Mouse (Mus musculus) liver, embryonic 14.5 days (tissue): ENCODE data around the gene Apol10b. TPM values are rescaled to one million over a fixed set of nuclear protein-coding genes. Genes with fewer than 3 reads are reported as not detected.

Source experiments
- ATAC-seq: fragments of 200-750 bp; cut with Nextera tagmentation; 2 replicates; pipeline ENCODE4 v1.8.0; 2017; ENCODE audit warnings: moderate number of reproducible peaks, mild to moderate bottlenecking, moderate library complexity; ENCODE audit not compliant: insufficient read depth
- DNase-seq, 3 experiments: peaks; one replicate each; pipeline ENCODE4 v3.0.0-alpha.2; 2012 to 2013; ENCODE audit warnings: low read depth in 3 of 3, low spot score in 3 of 3
- H3K27ac ChIP-seq: fragments of 300-500 bp; sonication (generic); 2 replicates; pipeline ENCODE4 v1.5.1; 2014; ENCODE audit warnings: moderate library complexity, mild to moderate bottlenecking, control low read depth, inconsistent platforms
- H3K27me3 ChIP-seq: fragments of 300-500 bp; sonication (generic); 2 replicates; pipeline ENCODE4 v1.6.1; 2014; ENCODE audit warnings: mild to moderate bottlenecking, low read length, moderate library complexity; ENCODE audit not compliant: control insufficient read depth, insufficient read depth
- H3K36me3 ChIP-seq: fragments of 300-500 bp; sonication (generic); replicated peaks from 2 replicates; pipeline ENCODE4 v1.6.1; 2014; ENCODE audit warnings: low read depth; ENCODE audit not compliant: control insufficient read depth, insufficient read depth
- H3K4me1 ChIP-seq, 2 experiments: fragments of 200-500 bp in 1 of 2; fragments of 300-500 bp in 1 of 2; sonication (generic) in 1 of 2; replicated peaks; 2 replicates each; pipeline ENCODE4 v1.6.1; 2012 to 2014; ENCODE audit warnings: antibody characterized with exemption in 1 of 2, inconsistent platforms in 1 of 2, low read length in 1 of 2; ENCODE audit not compliant: control insufficient read depth in 2 of 2, insufficient read depth in 2 of 2
- H3K4me2 ChIP-seq: fragments of 300-500 bp; sonication (generic); 2 replicates; pipeline ENCODE4 v1.6.1; 2014; ENCODE audit warnings: low read depth, mild to moderate bottlenecking, control low read depth, moderate library complexity
- H3K4me3 ChIP-seq, 2 experiments: fragments of 200-500 bp in 1 of 2; fragments of 300-500 bp in 1 of 2; sonication (generic) in 1 of 2; 2 replicates each; pipeline ENCODE4 v1.5.1; 2012 to 2014; ENCODE audit warnings: low read depth in 2 of 2, low read length in 2 of 2, mild to moderate bottlenecking in 2 of 2, control low read depth in 1 of 2, inconsistent platforms in 1 of 2, moderate library complexity in 1 of 2; ENCODE audit not compliant: insufficient read depth in 1 of 2
- H3K9ac ChIP-seq: fragments of 300-500 bp; sonication (generic); replicated peaks from 2 replicates; pipeline ENCODE4 v1.6.1; 2014; ENCODE audit warnings: mild to moderate bottlenecking, control low read depth, moderate library complexity
- H3K9me3 ChIP-seq: fragments of 300-500 bp; sonication (generic); 2 replicates; pipeline ENCODE4 v1.6.1; 2016; ENCODE audit warnings: low read length, mixed read lengths; ENCODE audit not compliant: control insufficient read depth
- CTCF ChIP-seq: IDR thresholded peaks from 2 replicates; pipeline ENCODE4 v1.5.1; 2016; ENCODE audit warnings: antibody characterized with exemption, low read depth, control low read depth
- EP300 ChIP-seq: IDR thresholded peaks from 2 replicates; pipeline ENCODE4 v1.6.1; 2016; ENCODE audit warnings: antibody characterized with exemption, low read depth
- WGBS: fragments of 180-500 bp; shearing (Covaris S2); extraction: QIAGEN DNeasy Blood & Tissue Kit; methylation state at CpG from one replicate; pipeline ENCODE4 v1.1.7; 2014; ENCODE audit not compliant: insufficient replicate concordance; 5-methylcytosine and 5-hydroxymethylcytosine counted together
- polyA plus RNA-seq, 2 experiments: library from polyadenylated mRNA; depleted of rRNA in 1 of 2; stranded (reverse) in 1 of 2; unstranded in 1 of 2; fragments of >200 nt; fragmentation: Nextera tagmentation in 1 of 2; extraction: Ambion mirVana in 1 of 2; gene quantifications; 2 replicates each; pipeline versions ENCODE4 v1.2.1 to v1.2.3; 2012 to 2014

Gene Apol10b
- polyA plus RNA-seq, 2 experiments: not detected

- Histone ChIP-seq H3K9ac (no peak overlapping the region), H3K4me1 (no peaks in the 10 kb centered on the region), H3K4me2 (no peak overlapping the region), H3K4me3 (no peak overlapping the region), H3K27ac (no peak overlapping the region), H3K27me3 (no peaks in the 10 kb centered on the region), H3K36me3 (no peaks in the 10 kb centered on the region), H3K9me3 (no peaks in the 10 kb centered on the region)
- no peak for TF ChIP-seq CTCF
- TF ChIP-seq EP300: no peak
- DNase-seq (no peak), ATAC-seq (no peak)
- 71% methylated on average over 3 of the region's 3 CpGs for WGBS
These were observed 10.1 kb upstream of the Apol10b start for GRCm38 (mm10) chr15:77606069-77606468.

GRCm38 (mm10) chr15:77598958-77599357, 3.0 kb upstream of the Apol10b start, which contains the start of gene Gm36245:
TSS of gene Gm36245 (plus strand) at chr15:77599258.
- Histone ChIP-seq H3K4me3 (no peak within 1 kb of the TSS), H3K4me2 (no peak within 1 kb of the TSS), H3K27ac (no peak within 1 kb of the TSS), H3K4me1 (no peaks in the 10 kb centered on the region), H3K36me3 (no peaks in the 10 kb centered on the region), H3K9me3 (no peaks in the 10 kb centered on the region), H3K27me3 (no peaks in the 10 kb centered on the region), H3K9ac (no peak within 1 kb of the TSS)
- 73% methylated on average over 1 of the region's 1 CpGs for WGBS
- TF ChIP-seq CTCF: no peak
- TF ChIP-seq EP300: no peak
- ATAC-seq (no peak), DNase-seq (no peak)

GRCm38 (mm10) chr15:77598429-77598828, 2.5 kb upstream of the Apol10b start:
- no peak for TF ChIP-seq EP300
- TF ChIP-seq CTCF: no peak
- Histone ChIP-seq H3K9ac (no peak overlapping the region), H3K27ac (no peak overlapping the region), H3K4me2 (no peak overlapping the region), H3K4me1 (no peaks in the 10 kb centered on the region), H3K27me3 (no peaks in the 10 kb centered on the region), H3K9me3 (no peaks in the 10 kb centered on the region), H3K4me3 (no peak overlapping the region), H3K36me3 (no peaks in the 10 kb centered on the region)
- no peak for ATAC-seq
- WGBS: 28% methylated on average over 3 of the region's 3 CpGs
- DNase-seq: no peak

- Histone ChIP-seq H3K27ac (no peak overlapping the region), H3K9me3 (no peaks in the 10 kb centered on the region), H3K9ac (no peak overlapping the region), H3K4me1 (no peaks in the 10 kb centered on the region), H3K36me3 (no peaks in the 10 kb centered on the region), H3K4me3 (no peak overlapping the region), H3K27me3 (no peaks in the 10 kb centered on the region), H3K4me2 (no peak overlapping the region)
- TF ChIP-seq CTCF: no peak
- TF ChIP-seq EP300: no peak
- DNase-seq: no peak
- 28% methylated on average over 1 of the region's 1 CpGs for WGBS
- no peak for ATAC-seq
These were observed 2.4 kb downstream of the Apol10b start for GRCm38 (mm10) chr15:77593557-77593956.

- DNase-seq (no peak), ATAC-seq (no peak)
- H3K4me1 ChIP-seq: no peaks in the 10 kb centered on the region
- WGBS: 51% methylated on average over 2 of the region's 2 CpGs
- no peak for TF ChIP-seq EP300
- TF ChIP-seq CTCF: no peak
- H3K36me3 ChIP-seq: no peaks in the 10 kb centered on the region
- no peak overlapping the region for H3K9ac ChIP-seq
- H3K4me2 ChIP-seq: no peak overlapping the region
- H3K9me3 ChIP-seq: no peaks in the 10 kb centered on the region
- H3K27me3 ChIP-seq: no peaks in the 10 kb centered on the region
- no peak overlapping the region for H3K4me3 ChIP-seq
- no peak overlapping the region for H3K27ac ChIP-seq
These were observed 5.0 kb downstream of the Apol10b start for GRCm38 (mm10) chr15:77590881-77591280.
